Mouse (Mus musculus): ENCODE data around the gene Meis1.
A peak's percentile ranks its signal among the peaks of the same experiment; 100 is the strongest.

DNA sequence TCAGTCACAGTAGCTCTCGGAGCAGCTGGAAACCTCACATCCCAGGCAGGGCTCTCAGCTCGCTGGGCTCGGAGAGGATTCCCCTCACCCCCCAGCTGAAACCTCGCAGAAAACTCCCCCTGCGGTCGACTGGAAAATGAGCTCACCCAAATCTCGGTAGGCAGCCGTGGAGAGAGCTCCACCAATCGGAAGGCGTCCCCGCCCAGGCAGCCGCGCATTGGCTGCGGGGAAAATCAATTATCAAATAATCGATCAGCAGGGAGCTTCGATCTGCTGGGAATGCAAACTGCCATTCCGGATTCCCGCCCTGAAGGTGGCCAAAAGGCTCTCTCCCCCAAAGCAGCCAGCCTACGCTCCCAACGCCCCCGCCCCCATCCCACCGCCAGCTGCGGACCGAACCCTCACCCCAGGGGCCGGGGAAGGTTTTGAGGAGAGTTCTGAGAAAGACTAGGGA lies 1.6 kb upstream of the Meis1 start:
- no peak for TF ChIP-seq EP300 (IDR thresholded peaks at IDR 0.05)
- peak; percentile 45 for TF ChIP-seq CTCF (IDR thresholded peaks at IDR 0.05)

All from lung, postnatal 0 days (tissue).